Mouse (Mus musculus) C2C12 (cell line): Measurements from ENCODE around the gene Prune1.

Source experiments
- CEBPB ChIP-seq: IDR thresholded peaks from one replicate; pipeline ENCODE4 v1.6.1; 2011; ENCODE audit warnings: low read depth, mild to moderate bottlenecking, control low read depth, moderate library complexity
- CTCF ChIP-seq: IDR thresholded peaks from one replicate; pipeline ENCODE4 v1.5.1; 2011; ENCODE audit not compliant: control insufficient read depth, insufficient read depth, insufficient read length
- FOSL1 ChIP-seq: IDR thresholded peaks from one replicate; pipeline ENCODE4 v1.8.0; 2011; ENCODE audit warnings: mild to moderate bottlenecking, low read length; ENCODE audit not compliant: poor library complexity, insufficient read depth, severe bottlenecking
- MAX ChIP-seq: IDR thresholded peaks from one replicate; pipeline ENCODE4 v1.6.1; 2011; ENCODE audit warnings: mild to moderate bottlenecking, control low read depth
- MYOD1 ChIP-seq: IDR thresholded peaks from one replicate; pipeline ENCODE4 v1.6.1; 2011; ENCODE audit warnings: low read depth; ENCODE audit not compliant: control insufficient read depth, insufficient read length
- USF1 ChIP-seq: IDR thresholded peaks from one replicate; pipeline ENCODE4 v1.6.1; 2011; ENCODE audit warnings: low read depth, mild to moderate bottlenecking, control low read depth, moderate library complexity

- TF ChIP-seq MAX = no peak
- no peak for TF ChIP-seq USF1
- TF ChIP-seq CTCF = no peak
- no peak for TF ChIP-seq CEBPB
- no peak for TF ChIP-seq MYOD1
- TF ChIP-seq FOSL1 = no peak
Measured at GRCm38 (mm10) chr3:95285390-95285789, 3.5 kb upstream of the Prune1 start.
